Mouse (Mus musculus) urinary bladder, postnatal 4 days (tissue): ENCODE results near the gene Ryr2.
"Not testable (repeated sequence)": the region's sequence is repeated elsewhere in the genome, so short reads cannot be mapped to it uniquely, and the experiment has no call there.

Source experiments
- DNase-seq, 2 experiments: peaks; one replicate each; pipeline ENCODE4 v3.0.0; 2021 to 2022; ENCODE audit warnings: low spot score in 2 of 2

Gene Ryr2

DNA sequence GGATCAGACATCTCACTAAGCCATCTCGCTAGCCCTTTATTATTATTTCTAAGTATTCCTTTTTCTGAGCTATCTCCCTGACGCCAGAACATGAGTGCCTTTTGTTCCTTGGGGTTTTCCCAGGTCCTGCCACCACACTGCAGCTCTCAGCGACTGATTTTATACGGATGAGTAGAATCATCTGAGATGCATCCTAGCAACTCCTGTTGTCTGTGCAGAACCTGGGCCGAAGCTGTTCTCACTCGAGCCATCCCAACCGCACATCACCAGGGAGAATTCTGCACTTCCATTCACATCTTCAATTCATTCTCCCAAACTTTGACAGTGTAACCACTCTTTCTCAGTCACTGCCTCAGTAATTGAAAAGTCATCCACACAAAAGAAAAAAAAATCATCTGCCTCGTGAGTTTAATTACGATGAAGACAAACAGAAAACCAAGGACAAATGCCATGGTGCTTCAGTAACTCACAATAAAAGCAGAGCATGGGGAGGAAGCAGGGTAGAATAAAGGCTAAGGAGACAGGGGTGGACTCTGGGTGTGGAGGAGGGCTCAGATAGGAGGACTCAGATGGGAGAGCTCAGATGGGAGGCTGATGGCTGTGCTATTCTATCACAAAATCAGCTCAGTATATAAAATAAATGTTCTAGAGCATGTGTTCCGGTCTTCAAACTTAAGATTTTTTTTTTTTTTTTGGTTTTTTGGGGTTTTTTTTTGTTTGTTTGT, 226.1 kb downstream of the Ryr2 start:
- no peak for DNase-seq

GRCm38 (mm10) chr13:11879037-11879436, 227.7 kb downstream of the Ryr2 start:
- no peak for DNase-seq

GRCm38 (mm10) chr13:11874852-11875251, 231.9 kb downstream of the Ryr2 start:
- DNase-seq, result no peak

DNA sequence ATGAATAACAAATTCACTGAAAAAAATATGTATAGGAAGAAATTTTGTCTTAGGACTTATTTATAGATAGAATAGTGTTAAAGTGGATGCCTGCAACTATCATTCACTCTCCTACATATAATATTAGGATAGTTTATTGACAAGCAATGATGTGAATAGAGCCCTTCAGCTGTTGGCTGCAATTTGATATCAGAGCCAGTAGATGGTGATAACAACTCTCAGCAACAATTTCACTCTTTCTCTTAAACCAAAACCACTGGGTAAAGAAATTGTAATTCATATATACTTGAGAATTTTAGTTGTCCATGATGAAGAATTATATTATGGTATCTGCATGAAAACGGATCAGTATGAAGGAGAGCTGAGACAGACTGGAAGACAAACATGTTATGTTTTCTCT, 236.8 kb downstream of the Ryr2 start:
- no peak for DNase-seq

DNA sequence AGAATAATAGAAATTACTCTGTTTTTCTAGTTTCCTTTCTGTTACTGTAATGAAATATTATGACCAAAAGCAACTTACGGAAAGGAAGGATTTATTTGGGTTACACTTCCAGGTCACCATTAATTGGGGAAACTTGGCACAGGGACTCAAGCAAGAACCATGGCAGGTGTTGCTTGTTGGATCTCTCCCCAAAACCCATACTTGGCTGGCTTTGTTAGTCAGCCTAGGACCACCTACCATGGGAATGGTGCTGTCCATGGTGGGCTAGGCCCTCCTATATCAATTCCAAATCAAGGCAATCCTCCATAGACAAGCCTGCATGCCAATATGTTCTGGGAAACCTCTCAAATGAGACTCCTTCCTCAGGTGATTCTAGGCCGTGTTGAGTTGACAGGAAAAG, 237.3 kb downstream of the Ryr2 start:
- no peak for DNase-seq

GRCm38 (mm10) chr13:11868979-11869378, 237.8 kb downstream of the Ryr2 start:
- DNase-seq, result no peak

DNA sequence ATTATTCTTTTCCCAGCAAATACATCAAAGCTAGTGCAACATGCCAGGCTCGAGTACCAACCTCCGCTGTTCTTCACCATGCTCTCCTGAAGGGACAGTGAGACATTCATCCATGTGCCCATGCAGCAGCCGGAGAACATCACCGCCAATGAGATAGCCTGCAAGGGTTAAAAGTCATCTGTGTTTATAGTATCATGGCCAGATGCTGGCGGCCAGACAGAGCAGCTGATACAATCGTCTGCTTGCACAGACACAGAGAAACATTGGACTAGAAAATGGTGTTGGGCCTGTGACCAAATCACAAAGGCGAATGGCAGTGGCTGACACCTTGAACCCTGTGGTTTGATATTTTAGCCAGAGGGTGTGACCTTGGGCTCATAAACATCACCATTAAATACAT, 238.7 kb downstream of the Ryr2 start:
- no peak for DNase-seq

- no peak for DNase-seq
Observed at GRCm38 (mm10) chr13:11865261-11865660, 241.5 kb downstream of the Ryr2 start.

- DNase-seq, result no peak
Observed at GRCm38 (mm10) chr13:11851691-11852090, 255.1 kb downstream of the Ryr2 start.

GRCm38 (mm10) chr13:11843889-11844288, 262.9 kb downstream of the Ryr2 start:
- no peak for DNase-seq

DNA sequence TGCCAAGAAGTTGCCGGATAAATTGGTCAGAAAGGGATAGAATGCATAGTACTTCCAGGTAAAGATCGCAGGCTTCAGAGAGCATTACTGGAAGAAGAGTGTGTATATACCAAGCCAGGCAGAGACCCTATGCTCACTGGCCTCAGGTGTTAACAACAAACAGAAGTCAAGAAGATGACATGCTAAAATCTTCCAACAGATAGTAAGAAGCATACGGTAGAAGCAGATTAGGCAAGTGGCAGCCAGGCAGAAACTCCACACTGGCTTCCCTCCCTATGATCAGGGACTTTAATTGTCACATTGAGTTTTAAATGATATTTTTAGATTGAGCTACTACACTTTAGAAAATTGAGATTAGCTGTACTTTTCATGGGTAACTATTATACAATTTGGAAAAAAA, 268.9 kb downstream of the Ryr2 start:
- DNase-seq, result no peak

DNA sequence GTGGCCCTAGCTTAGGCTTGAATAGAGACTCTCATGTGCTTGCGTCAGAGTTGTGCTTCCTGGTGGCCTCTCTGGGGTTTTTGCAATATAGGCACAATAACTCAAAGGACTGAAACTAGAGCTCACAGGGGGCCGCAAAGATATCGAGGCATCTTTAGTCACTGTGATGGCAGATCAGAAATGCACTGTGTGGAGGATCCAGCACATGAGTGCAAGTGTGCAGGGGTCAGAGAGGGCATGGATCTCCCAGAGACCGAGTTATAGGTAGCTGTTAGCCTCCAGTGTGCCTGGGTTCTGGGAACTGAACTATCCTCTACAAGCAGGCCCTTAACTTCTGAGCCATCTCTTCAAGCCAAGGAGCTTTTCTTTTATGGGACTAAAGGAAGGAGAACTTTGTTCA, 269.6 kb downstream of the Ryr2 start:
- no peak for DNase-seq

DNA sequence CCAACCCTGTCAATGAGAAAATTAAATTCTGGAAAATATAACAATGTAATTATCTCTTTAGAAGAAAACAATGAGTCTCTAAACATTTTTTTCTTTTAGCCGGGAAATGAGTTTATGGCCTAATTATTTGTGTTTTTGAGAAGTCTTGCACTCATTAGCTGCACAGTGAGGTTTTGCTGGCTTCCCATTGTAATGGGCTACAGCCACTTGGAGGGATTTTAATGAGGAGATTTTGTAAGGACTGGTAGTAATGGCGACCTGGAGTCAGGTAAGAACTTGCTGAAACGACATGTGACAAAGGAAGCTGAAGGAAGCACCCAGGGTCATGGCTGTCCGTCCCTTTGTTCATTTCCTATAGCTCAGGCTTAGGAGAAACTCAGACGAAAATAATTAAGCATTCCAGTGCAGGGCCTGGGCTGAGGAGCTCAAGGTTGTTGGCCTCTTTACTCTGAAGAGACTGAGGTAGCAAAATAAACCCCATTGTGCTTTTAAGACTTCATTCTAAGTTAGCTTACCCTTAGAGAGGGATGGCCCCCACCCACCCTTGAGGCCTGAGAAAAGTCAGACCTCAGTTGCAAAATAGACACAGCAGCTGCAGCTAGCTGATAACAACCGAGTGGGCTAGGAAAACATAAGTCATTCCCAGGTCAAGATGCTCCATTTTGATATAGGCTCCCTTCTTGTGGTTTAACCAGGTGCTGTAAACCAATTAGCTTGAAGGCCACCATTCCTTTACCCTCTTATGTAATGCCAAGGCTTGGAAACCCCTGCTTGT, 270.3 kb downstream of the Ryr2 start:
- DNase-seq, result no peak

DNA sequence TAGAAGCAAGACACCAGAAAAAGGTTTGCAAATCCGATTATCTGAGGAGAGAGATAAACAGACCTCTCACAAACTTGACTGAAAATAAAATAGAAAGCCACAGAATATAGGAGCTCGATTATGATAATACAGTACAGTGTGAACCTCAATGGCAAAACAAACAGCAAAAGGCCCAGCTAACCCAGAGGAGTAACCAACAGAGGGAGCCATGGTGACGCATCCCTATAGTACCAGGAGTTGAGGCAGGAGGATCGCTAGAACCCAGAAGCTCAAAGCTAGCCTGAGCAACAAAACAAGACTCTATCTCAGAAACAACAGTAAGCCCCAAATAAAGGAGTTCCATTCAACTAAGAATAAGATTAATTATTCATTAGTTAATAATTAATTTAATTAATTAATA, 275.5 kb downstream of the Ryr2 start:
- no peak for DNase-seq

GRCm38 (mm10) chr13:11825563-11826226, 281.1 kb downstream of the Ryr2 start:
- no peak for DNase-seq

GRCm38 (mm10) chr13:11818723-11819122, 288.0 kb downstream of the Ryr2 start:
- DNase-seq, result no peak

- not testable (repeated sequence) for DNase-seq
Observed at GRCm38 (mm10) chr13:11809365-11809764, 297.4 kb downstream of the Ryr2 start.

GRCm38 (mm10) chr13:11792536-11792935, 314.2 kb downstream of the Ryr2 start:
- no peak for DNase-seq

DNA sequence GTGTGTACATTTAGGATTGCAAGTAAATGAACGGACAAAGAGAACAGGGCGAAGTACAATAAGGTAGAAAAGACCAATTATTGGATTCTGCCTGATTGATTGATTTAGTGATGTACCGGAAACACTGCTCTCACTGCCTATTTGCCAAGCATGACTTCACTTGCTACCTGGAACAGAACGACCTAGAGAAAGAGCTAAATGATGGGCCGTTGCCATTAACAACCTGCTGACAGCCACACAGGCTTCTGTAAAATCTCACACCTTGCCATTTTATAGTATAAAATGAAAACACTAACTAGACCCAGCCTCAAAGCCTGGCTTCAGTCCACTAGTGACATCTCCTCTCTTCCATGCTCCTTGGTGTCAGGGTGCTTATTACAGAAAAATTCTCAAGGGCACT, 316.2 kb downstream of the Ryr2 start:
- DNase-seq, result no peak

GRCm38 (mm10) chr13:11782411-11783155, 324.2 kb downstream of the Ryr2 start:
- no peak for DNase-seq

DNA sequence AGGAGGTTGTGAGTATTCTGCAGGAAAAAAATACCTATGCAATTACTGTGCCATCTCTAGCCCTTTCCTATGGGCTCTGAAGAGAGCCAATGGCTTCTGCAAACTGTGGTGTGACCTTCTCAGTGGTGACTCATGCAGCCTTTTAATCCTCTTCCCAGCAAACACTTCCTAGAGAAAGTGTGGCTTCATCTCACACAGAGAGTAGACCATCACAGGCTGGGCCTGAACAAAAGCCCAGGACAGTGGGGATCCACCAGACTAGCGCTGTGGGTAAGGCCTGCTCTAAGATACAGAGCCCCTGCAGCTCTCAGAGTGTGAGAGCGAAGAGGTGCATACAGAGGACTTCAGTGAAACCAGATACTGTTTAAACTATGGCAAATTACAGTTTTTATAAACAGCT, 325.7 kb downstream of the Ryr2 start:
- DNase-seq, result no peak

DNA sequence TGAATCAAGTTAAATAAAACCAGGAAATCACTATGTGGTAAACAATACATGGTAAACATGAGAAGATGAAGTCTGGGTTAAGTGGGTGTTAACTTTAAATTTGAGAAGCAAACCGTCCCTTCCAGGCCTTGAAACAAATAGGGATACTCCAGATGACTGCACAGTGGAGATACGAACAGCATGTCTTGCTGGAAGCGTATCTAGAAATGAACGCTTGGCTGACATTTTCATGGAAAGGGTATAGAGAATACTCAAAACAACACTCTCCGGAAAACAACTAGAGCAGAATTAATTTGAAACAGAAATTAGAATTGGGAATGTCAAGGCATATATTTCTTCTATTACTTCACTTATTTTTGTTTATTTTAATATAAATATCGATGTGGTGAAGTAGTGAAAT, 329.0 kb downstream of the Ryr2 start:
- no peak for DNase-seq
